Mouse (Mus musculus): ENCODE data around the gene Sag. TPM values are rescaled to one million over a fixed set of nuclear protein-coding genes. Genes with fewer than 3 reads are reported as not detected.

Gene Sag
- polyA plus RNA-seq (2012; rRNA removed) (1.0 and 1.6 TPM in 2 replicates), polyA plus RNA-seq (2014; fragmentation: Nextera tagmentation; extraction: Ambion mirVana) (2.1 and 2.7 TPM in 2 replicates)

DNA sequence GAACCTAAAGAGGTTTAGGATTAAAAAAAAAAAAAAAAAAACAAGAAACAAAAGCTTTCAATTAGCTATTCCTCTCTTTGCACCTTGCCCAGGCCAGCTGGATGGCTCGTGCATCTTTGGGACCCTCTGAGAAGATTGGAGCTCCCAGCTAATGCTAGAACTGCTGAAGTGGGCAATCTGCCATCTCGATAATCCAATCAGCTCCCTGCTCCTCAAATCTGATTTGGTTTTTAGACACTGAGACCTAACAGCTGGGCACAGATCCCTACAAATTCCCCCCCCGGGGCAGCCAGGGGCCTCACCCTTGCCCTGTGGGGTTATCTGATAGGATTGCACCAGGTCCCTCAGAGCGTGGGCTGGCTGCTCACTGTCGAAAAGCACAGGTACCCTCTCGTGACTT lies at the start of gene Sag:
Gene Sag (plus strand): TSS at position 105 of the 400 bp plus-strand sequence.
- no peaks in the 10 kb centered on the region for H3K36me3 ChIP-seq (ENCODE audit: control insufficient read depth, insufficient read depth, low read length)
- H3K4me2 ChIP-seq (replicated peaks; ENCODE audit: low read depth, low read length, severe bottlenecking): no peak within 1 kb of the TSS
- no peak within 1 kb of the TSS for H3K9ac ChIP-seq (ENCODE audit: low read depth, low read length, severe bottlenecking)
- H3K27ac ChIP-seq (replicated peaks; ENCODE audit: low read depth, low read length): no peak within 1 kb of the TSS
- H3K4me1 ChIP-seq (ENCODE audit: control insufficient read depth, insufficient read depth, low read length): no peaks in the 10 kb centered on the region
- ATAC-seq (ENCODE audit: low FRiP score, low read depth) (no peak), DNase-seq (ENCODE audit: low spot score) (no peak)
- H3K27me3 ChIP-seq (ENCODE audit: control insufficient read depth, insufficient read depth, low read length): no peaks in the 10 kb centered on the region
- TF ChIP-seq POLR2A (IDR thresholded peaks at IDR 0.05; ENCODE audit: borderline replicate concordance, extremely low read depth, insufficient read depth, insufficient read length): no peak
- H3K4me3 ChIP-seq (replicated peaks; ENCODE audit: low read length): no peak within 1 kb of the TSS
- WGBS: 69% methylated on average over 6 of the region's 6 CpGs
- no peaks in the 10 kb centered on the region for H3K9me3 ChIP-seq (ENCODE audit: control insufficient read depth, low read length)

GRCm38 (mm10) chr1:87755641-87756470 lies 47.6 kb upstream of the Sag start, which contains the start of gene Atg16l1:
Gene Atg16l1, plus strand, starts transcription at chr1:87755870.
- peak within 1 kb of the TSS; percentile 95 for H3K27ac ChIP-seq (replicated peaks; ENCODE audit: low read depth, low read length)
- H3K4me3 ChIP-seq (replicated peaks; ENCODE audit: low read length): peak within 1 kb of the TSS; percentile 95
- peak within 1 kb of the TSS; percentile 61 for H3K4me2 ChIP-seq (replicated peaks; ENCODE audit: low read depth, low read length, severe bottlenecking)
- TF ChIP-seq POLR2A (IDR thresholded peaks at IDR 0.05; ENCODE audit: borderline replicate concordance, extremely low read depth, insufficient read depth, insufficient read length): peak; percentile 66; the same call in 1 of the 2 replicates
- no peaks in the 10 kb centered on the region for H3K27me3 ChIP-seq (ENCODE audit: control insufficient read depth, insufficient read depth, low read length)
- peaks cover 5% of the 10 kb centered on the region for H3K4me1 ChIP-seq (ENCODE audit: control insufficient read depth, insufficient read depth, low read length)
- DNase-seq (ENCODE audit: low spot score): peak; percentile 96
- 1% methylated on average over 68 of the region's 79 CpGs for WGBS
- peak within 1 kb of the TSS; percentile 98 for H3K9ac ChIP-seq (ENCODE audit: low read depth, low read length, severe bottlenecking)
- H3K36me3 ChIP-seq (ENCODE audit: control insufficient read depth, insufficient read depth, low read length): peaks cover 20% of the 10 kb centered on the region
- H3K9me3 ChIP-seq (ENCODE audit: control insufficient read depth, low read length): no peaks in the 10 kb centered on the region
- peak; percentile 98 for ATAC-seq (ENCODE audit: low FRiP score, low read depth)

DNA sequence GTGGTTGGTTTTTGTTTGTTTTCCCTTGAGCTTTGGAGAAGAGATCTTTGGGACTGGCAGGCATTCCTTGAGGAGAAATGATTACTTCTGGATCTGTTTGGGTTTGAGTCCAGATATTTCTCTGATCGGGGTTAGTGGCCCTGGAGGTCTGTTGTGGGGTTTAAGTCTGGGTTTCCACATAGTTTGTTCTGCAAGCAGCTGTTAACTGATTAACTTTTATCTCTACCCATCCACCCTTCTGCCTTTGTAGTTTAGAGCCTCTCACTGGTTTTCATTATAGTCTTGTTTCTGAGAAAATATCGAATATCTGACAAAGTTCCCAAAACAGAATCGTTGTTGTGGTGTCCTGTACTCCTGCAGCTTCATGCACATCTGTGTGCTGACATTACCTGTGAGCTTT lies 39.7 kb upstream of the Sag start:
- H3K36me3 ChIP-seq (ENCODE audit: control insufficient read depth, insufficient read depth, low read length): peaks cover 93% of the 10 kb centered on the region
- no peak for DNase-seq (ENCODE audit: low spot score)
- no peak for ATAC-seq (ENCODE audit: low FRiP score, low read depth)
- no peak overlapping the region for H3K4me2 ChIP-seq (replicated peaks; ENCODE audit: low read depth, low read length, severe bottlenecking)
- no peak overlapping the region for H3K27ac ChIP-seq (replicated peaks; ENCODE audit: low read depth, low read length)
- H3K9ac ChIP-seq (ENCODE audit: low read depth, low read length, severe bottlenecking): no peak overlapping the region
- no peak overlapping the region for H3K4me3 ChIP-seq (replicated peaks; ENCODE audit: low read length)
- H3K9me3 ChIP-seq (ENCODE audit: control insufficient read depth, low read length): no peaks in the 10 kb centered on the region
- TF ChIP-seq POLR2A (IDR thresholded peaks at IDR 0.05; ENCODE audit: borderline replicate concordance, extremely low read depth, insufficient read depth, insufficient read length): no peak
- no peaks in the 10 kb centered on the region for H3K27me3 ChIP-seq (ENCODE audit: control insufficient read depth, insufficient read depth, low read length)
- H3K4me1 ChIP-seq (ENCODE audit: control insufficient read depth, insufficient read depth, low read length): no peaks in the 10 kb centered on the region
- 88% methylated on average over 3 of the region's 3 CpGs for WGBS

GRCm38 (mm10) chr1:87765741-87766140 lies 37.7 kb upstream of the Sag start:
- DNase-seq (ENCODE audit: low spot score): no peak
- no peak overlapping the region for H3K27ac ChIP-seq (replicated peaks; ENCODE audit: low read depth, low read length)
- WGBS: 89% methylated on average over 2 of the region's 2 CpGs
- no peak overlapping the region for H3K4me2 ChIP-seq (replicated peaks; ENCODE audit: low read depth, low read length, severe bottlenecking)
- H3K9ac ChIP-seq (ENCODE audit: low read depth, low read length, severe bottlenecking): no peak overlapping the region
- no peaks in the 10 kb centered on the region for H3K9me3 ChIP-seq (ENCODE audit: control insufficient read depth, low read length)
- ATAC-seq (ENCODE audit: low FRiP score, low read depth): no peak
- no peaks in the 10 kb centered on the region for H3K27me3 ChIP-seq (ENCODE audit: control insufficient read depth, insufficient read depth, low read length)
- no peaks in the 10 kb centered on the region for H3K4me1 ChIP-seq (ENCODE audit: control insufficient read depth, insufficient read depth, low read length)
- TF ChIP-seq POLR2A (IDR thresholded peaks at IDR 0.05; ENCODE audit: borderline replicate concordance, extremely low read depth, insufficient read depth, insufficient read length): no peak
- H3K4me3 ChIP-seq (replicated peaks; ENCODE audit: low read length): no peak overlapping the region
- H3K36me3 ChIP-seq (ENCODE audit: control insufficient read depth, insufficient read depth, low read length): peaks cover 94% of the 10 kb centered on the region

- no peak for ATAC-seq (ENCODE audit: low FRiP score, low read depth)
- DNase-seq (ENCODE audit: low spot score): no peak
- Histone ChIP-seq H3K36me3 (ENCODE audit: control insufficient read depth, insufficient read depth, low read length) (peaks cover 96% of the 10 kb centered on the region), H3K9me3 (ENCODE audit: control insufficient read depth, low read length) (no peaks in the 10 kb centered on the region), H3K27ac (replicated peaks; ENCODE audit: low read depth, low read length) (no peak overlapping the region), H3K9ac (ENCODE audit: low read depth, low read length, severe bottlenecking) (no peak overlapping the region), H3K4me2 (replicated peaks; ENCODE audit: low read depth, low read length, severe bottlenecking) (no peak overlapping the region), H3K4me1 (ENCODE audit: control insufficient read depth, insufficient read depth, low read length) (no peaks in the 10 kb centered on the region), H3K4me3 (replicated peaks; ENCODE audit: low read length) (no peak overlapping the region), H3K27me3 (ENCODE audit: control insufficient read depth, insufficient read depth, low read length) (no peaks in the 10 kb centered on the region)
- TF ChIP-seq POLR2A (IDR thresholded peaks at IDR 0.05; ENCODE audit: borderline replicate concordance, extremely low read depth, insufficient read depth, insufficient read length): no peak
- 93% methylated on average over 3 of the region's 3 CpGs for WGBS
These were observed 37.2 kb upstream of the Sag start for GRCm38 (mm10) chr1:87766233-87766632.

Data from limb, embryonic 14.5 days (tissue).